Mouse (Mus musculus) heart, adult 2 months (tissue): ENCODE data around the gene Cd244a. TPM values are rescaled to one million over a fixed set of nuclear protein-coding genes. Genes with fewer than 3 reads are reported as not detected.

Source experiments
- DNase-seq, 2 experiments: peaks; one replicate each; pipeline ENCODE4 v3.0.0; 2021
- H3K27ac ChIP-seq: fragments of 200-600 bp; 2 replicates; pipeline ENCODE4 v1.8.1; 2022
- H3K27me3 ChIP-seq: fragments of 200-500 bp; 2 replicates; pipeline ENCODE4 v1.6.1; 2012; ENCODE audit warnings: mild to moderate bottlenecking, low read length, inconsistent platforms, mixed read lengths; ENCODE audit not compliant: control insufficient read depth, insufficient read depth
- H3K36me3 ChIP-seq: fragments of 200-500 bp; 2 replicates; pipeline ENCODE4 v1.6.1; 2012; ENCODE audit warnings: low read length, inconsistent platforms; ENCODE audit not compliant: control insufficient read depth, insufficient read depth
- H3K4me1 ChIP-seq: fragments of 200-500 bp; 2 replicates; pipeline ENCODE4 v1.6.1; 2011; ENCODE audit warnings: low read length; ENCODE audit not compliant: control insufficient read depth, insufficient read depth
- H3K4me3 ChIP-seq: fragments of 200-600 bp; 2 replicates; pipeline ENCODE4 v1.8.1; 2022
- H3K79me2 ChIP-seq: fragments of 200-500 bp; replicated peaks from 2 replicates; pipeline ENCODE4 v1.6.1; 2012; ENCODE audit warnings: mild to moderate bottlenecking, inconsistent platforms, low read length, moderate library complexity, mixed read lengths; ENCODE audit not compliant: control insufficient read depth, insufficient read depth
- H3K9ac ChIP-seq: fragments of 200-500 bp; 2 replicates; pipeline ENCODE4 v1.6.1; 2012; ENCODE audit warnings: low read depth, mild to moderate bottlenecking, control low read depth, inconsistent platforms, low read length, mixed read lengths
- CTCF ChIP-seq: fragments of 200-600 bp; IDR thresholded peaks from 2 replicates; pipeline ENCODE4 v1.8.1; 2022; ENCODE audit warnings: antibody characterized with exemption, mild to moderate bottlenecking, moderate library complexity
- EP300 ChIP-seq: fragments of 200-500 bp; IDR thresholded peaks from 2 replicates; pipeline ENCODE4 v1.6.1; 2011; ENCODE audit warnings: low read depth, low read length, control low read depth; ENCODE audit not compliant: insufficient read depth
- POLR2A ChIP-seq: fragments of 200-500 bp; IDR thresholded peaks from 2 replicates; pipeline ENCODE4 v1.6.1; 2011; ENCODE audit warnings: mild to moderate bottlenecking, low read depth, low read length, control low read depth; ENCODE audit not compliant: insufficient read depth
- WGBS: fragments of 180-500 bp; shearing (Covaris S2); methylation state at CpG from one replicate; pipeline ENCODE4 v1.1.7; 2018; 5-methylcytosine and 5-hydroxymethylcytosine counted together
- intact Hi-C: fragments of 180-260 bp; cut with DNase I; formaldehyde crosslinking; loops from one replicate; pipeline ENCODE4 v1.15.1; 2025
- polyA plus RNA-seq: library from polyadenylated mRNA; depleted of rRNA; stranded (reverse); fragments of >200 nt; gene quantifications from 2 replicates; pipeline ENCODE4 v1.2.3, GENCODE M21; 2012
- total RNA-seq, 2 experiments: library from RNA; stranded (reverse); gene quantifications; 2 replicates each; pipeline ENCODE4 v1.2.3; 2021

Cd244a gene
- total and polyA plus RNA-seq, 3 experiments, result 0.21 to 0.88 (median 0.36) TPM

- no peak for DNase-seq
- TF ChIP-seq CTCF, result no peak
- TF ChIP-seq EP300, result no peak
- TF ChIP-seq POLR2A, result no peak
- Histone ChIP-seq H3K4me1 (no peaks in the 10 kb centered on the region), H3K36me3 (no peaks in the 10 kb centered on the region), H3K79me2 (no peaks in the 10 kb centered on the region), H3K27me3 (no peaks in the 10 kb centered on the region), H3K27ac (no peak overlapping the region), H3K9ac (no peak overlapping the region), H3K4me3 (no peak overlapping the region)
- intact Hi-C loops, result no loop called here
- WGBS, result 44% methylated on average over 2 of the region's 2 CpGs
These were observed 25.6 kb downstream of the Cd244a start for GRCm38 (mm10) chr1:171584584-171584983.

DNA sequence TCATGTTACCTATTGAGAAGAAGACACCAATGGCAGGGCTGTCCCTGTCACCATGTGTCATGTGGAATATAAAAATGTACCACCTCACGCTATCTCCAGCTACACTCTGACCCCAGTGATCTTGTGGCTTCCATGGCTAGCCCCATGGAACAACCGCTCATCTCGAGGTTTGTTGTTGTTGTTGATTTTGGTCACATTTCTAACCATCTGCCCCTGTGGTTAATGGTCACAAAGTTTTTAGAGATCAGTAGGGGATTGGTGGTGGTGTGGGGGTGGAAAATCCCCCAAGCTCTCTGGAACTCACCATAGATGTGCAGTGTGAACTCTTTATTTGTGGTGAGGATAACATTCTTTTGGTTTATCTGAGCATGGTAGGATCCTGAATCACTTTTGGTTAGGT, 45.7 kb downstream of the Cd244a start:
- no peak overlapping the region for H3K27ac ChIP-seq
- H3K36me3 ChIP-seq, result no peaks in the 10 kb centered on the region
- no peaks in the 10 kb centered on the region for H3K27me3 ChIP-seq
- no peak overlapping the region for H3K9ac ChIP-seq
- intact Hi-C loops, result no loop called here
- H3K4me3 ChIP-seq, result no peak overlapping the region
- 76% methylated on average over 3 of the region's 3 CpGs for WGBS
- no peak for TF ChIP-seq EP300
- no peaks in the 10 kb centered on the region for H3K79me2 ChIP-seq
- DNase-seq, result no peak
- H3K4me1 ChIP-seq, result no peaks in the 10 kb centered on the region

DNA sequence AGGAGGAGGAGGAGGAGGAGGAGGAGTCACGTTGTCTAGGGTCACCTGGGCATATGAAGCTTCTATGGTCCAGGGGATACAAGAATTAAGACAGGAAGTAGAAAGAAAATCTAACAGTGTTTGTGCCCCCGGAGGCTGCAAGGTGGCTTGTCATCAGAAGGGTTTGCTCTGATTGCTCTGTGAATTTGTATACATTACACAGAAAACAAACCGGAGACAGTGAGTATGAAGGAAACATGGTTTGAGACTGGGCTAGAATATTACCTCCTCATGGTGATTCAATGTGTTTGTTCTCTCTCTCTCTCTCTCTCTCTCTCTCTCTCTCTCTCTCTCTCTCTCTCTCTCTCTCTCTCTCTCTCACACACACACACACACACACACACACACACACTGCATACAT, 47.7 kb downstream of the Cd244a start:
- WGBS, result 62% methylated on average over 3 of the region's 3 CpGs
- intact Hi-C loops, result no loop called here
- Histone ChIP-seq H3K27ac (no peak overlapping the region), H3K27me3 (no peaks in the 10 kb centered on the region), H3K4me3 (no peak overlapping the region), H3K79me2 (no peaks in the 10 kb centered on the region), H3K36me3 (no peaks in the 10 kb centered on the region), H3K9ac (no peak overlapping the region), H3K4me1 (no peaks in the 10 kb centered on the region)
- TF ChIP-seq EP300 (no peak), POLR2A (no peak), CTCF (no peak)
- DNase-seq, result no peak

GRCm38 (mm10) chr1:171607176-171607575, 48.2 kb downstream of the Cd244a start, which contains the start of gene Ly9:
TSS of gene Ly9 (minus strand) at chr1:171607410.
- Histone ChIP-seq H3K27ac (no peak within 1 kb of the TSS), H3K4me3 (no peak within 1 kb of the TSS), H3K36me3 (no peaks in the 10 kb centered on the region), H3K27me3 (no peaks in the 10 kb centered on the region), H3K79me2 (no peaks in the 10 kb centered on the region), H3K9ac (no peak within 1 kb of the TSS), H3K4me1 (no peaks in the 10 kb centered on the region)
- TF ChIP-seq POLR2A (no peak), CTCF (no peak), EP300 (no peak)
- intact Hi-C loops, result no loop called here
- WGBS, result 78% methylated on average over 9 of the region's 9 CpGs
- DNase-seq, result peak in 1 of 2 experiments; percentile 40

GRCm38 (mm10) chr1:171610026-171610425, 51.0 kb downstream of the Cd244a start:
- no peak for DNase-seq
- 86% methylated on average over 2 of the region's 2 CpGs for WGBS
- intact Hi-C loops, result no loop called here

DNA sequence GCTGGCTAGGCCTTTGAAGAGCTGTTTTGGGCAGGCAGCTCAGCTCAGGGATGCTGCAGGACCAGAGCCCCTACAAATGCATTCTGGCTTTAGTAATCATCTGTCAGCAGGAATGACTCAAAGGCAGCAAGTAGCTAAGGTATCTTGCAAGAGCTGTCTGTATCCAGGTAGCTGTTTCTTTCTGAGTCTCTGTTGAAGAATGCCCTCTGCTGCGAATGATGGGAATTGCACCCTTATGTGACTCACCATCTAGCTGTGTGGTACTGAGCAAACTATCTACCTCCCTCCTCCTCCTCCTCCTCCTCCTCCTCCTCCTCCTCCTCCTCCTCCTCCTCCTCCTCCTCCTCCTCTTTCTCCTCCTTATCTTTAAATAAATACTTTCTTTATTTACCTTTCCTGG, 51.8 kb downstream of the Cd244a start:
- Histone ChIP-seq H3K9ac (no peak overlapping the region), H3K27me3 (no peaks in the 10 kb centered on the region), H3K4me3 (no peak overlapping the region), H3K4me1 (no peaks in the 10 kb centered on the region), H3K27ac (no peak overlapping the region), H3K36me3 (no peaks in the 10 kb centered on the region), H3K79me2 (no peaks in the 10 kb centered on the region)
- intact Hi-C loops, result no loop called here
- DNase-seq, result no peak
- no peak for TF ChIP-seq POLR2A
- TF ChIP-seq CTCF, result peak; percentile 28; the same call in 1 of the 2 replicates
- TF ChIP-seq EP300, result no peak
- WGBS, result 43% methylated on average over 1 of the region's 1 CpGs

More at GRCm38 (mm10) chr1:171610026-171610425, 51.0 kb downstream of the Cd244a start:
- Histone ChIP-seq H3K27me3 (no peaks in the 10 kb centered on the region), H3K4me3 (no peak overlapping the region), H3K4me1 (no peaks in the 10 kb centered on the region), H3K36me3 (no peaks in the 10 kb centered on the region), H3K79me2 (no peaks in the 10 kb centered on the region), H3K27ac (no peak overlapping the region), H3K9ac (no peak overlapping the region)
- TF ChIP-seq POLR2A, result no peak
- TF ChIP-seq CTCF, result peak; percentile 31

- TF ChIP-seq CTCF (peak; percentile 68), EP300 (no peak)
- DNase-seq, result no peak
- Histone ChIP-seq H3K36me3 (no peaks in the 10 kb centered on the region), H3K27me3 (no peaks in the 10 kb centered on the region), H3K9ac (no peak overlapping the region), H3K79me2 (no peaks in the 10 kb centered on the region), H3K4me1 (no peaks in the 10 kb centered on the region), H3K27ac (no peak overlapping the region), H3K4me3 (no peak overlapping the region)
- intact Hi-C loops, result no loop called here
- 21% methylated on average over 2 of the region's 2 CpGs for WGBS
These were observed 55.0 kb downstream of the Cd244a start for GRCm38 (mm10) chr1:171613962-171614361.
